In genomic region chrX:160116658-160117057, GRCm38 (mm10) we compare ENCODE assay signal across 9 mouse cellular contexts. TPM values are rescaled to one million over a fixed set of nuclear protein-coding genes. Genes with fewer than 3 reads are reported as not detected.
DNase-seq lines count a peak whose midpoint lies in the region; ATAC-seq and TF ChIP-seq lines count a peak whose summit lies in the region.
"Had no signal": no experiment of that assay in that cellular context is flagged by ENCODE, and none has a peak within 500 bp of the region (broad histone marks: within the 10 kb centered on the region; RNA-seq: fewer than 3 reads in every experiment).

No protein-coding gene starts in this region.

- H3K9me3 ChIP-seq in lung, embryonic 14.5 days (ENCODE audit: low read depth, low read length), result no peaks in the 10 kb centered on the region
- H3K9me3 ChIP-seq: heart, embryonic 13.5 days had no signal

- TF ChIP-seq CTCF in lung, embryonic 14.5 days (IDR thresholded peaks at IDR 0.05; ENCODE audit: low read depth), result peak; percentile 74

- no peaks in the 10 kb centered on the region for H3K4me1 ChIP-seq in lung, embryonic 14.5 days (ENCODE audit: insufficient read depth)
- H3K4me1 ChIP-seq: heart, embryonic 13.5 days had no signal

- 56% methylated on average over 3 of the region's 3 CpGs for WGBS in lung, embryonic 14.5 days

- H3K9ac ChIP-seq in lung, embryonic 14.5 days, result no peak overlapping the region
- H3K9ac ChIP-seq: heart, embryonic 13.5 days had no signal

- H3K4me2 ChIP-seq in lung, embryonic 14.5 days, result no peak overlapping the region
- H3K4me2 ChIP-seq: heart, embryonic 13.5 days had no signal

- no peak overlapping the region for H3K27ac ChIP-seq in lung, embryonic 14.5 days (ENCODE audit: low read depth)
- H3K27ac ChIP-seq: heart, embryonic 13.5 days had no signal

- intact Hi-C loops in heart, postnatal 36 days (cut with DNase I), result loop anchor here (5.0 to 10.0 kb wide), 3 partner anchors 129 to 492 kb away; partner anchors contain the start of genes Map3k15 and Sh3kbp1

- peaks cover 25% of the 10 kb centered on the region for H3K36me3 ChIP-seq in lung, embryonic 14.5 days (ENCODE audit: insufficient read depth)

- no peaks in the 10 kb centered on the region for H3K27me3 ChIP-seq in lung, embryonic 14.5 days (ENCODE audit: insufficient read depth, low read length)
- H3K27me3 ChIP-seq: heart, embryonic 13.5 days had no signal

- peak; percentile 72 for ATAC-seq in lung, embryonic 14.5 days (ENCODE audit: insufficient read depth)
- ATAC-seq in neutrophil, adult 5-6 weeks (ENCODE audit: extremely low read depth, insufficient number of reproducible peaks, low FRiP score, poor library complexity, severe bottlenecking), result peak; percentile 93

- DNase-seq in CD4-positive, CD25-positive, alpha-beta regulatory T cell, adult 2 months (ENCODE audit: low read depth, low spot score), result peak; percentile 69
- peak; percentile 47 for DNase-seq in R1 (ENCODE audit: low read depth, low spot score)
- peak; percentile 61 for DNase-seq in embryo, embryonic 10 days (ENCODE audit: low spot score)
- peak; percentile 42 to 49 for DNase-seq in heart, postnatal 36 days
- peak; percentile 36 for DNase-seq in layer of hippocampus, adult 11-12 months (ENCODE audit: low spot score)
- peak; percentile 79 for DNase-seq in lung, embryonic 14.5 days
- DNase-seq in thymus, postnatal 36 days, result peak; percentile 41 to 43

- no peak overlapping the region for H3K4me3 ChIP-seq in lung, embryonic 14.5 days (ENCODE audit: low read depth, low read length)
- H3K4me3 ChIP-seq: heart, embryonic 13.5 days had no signal

RNA-seq across cellular contexts. Expression of gene Pdha1, which starts 21.6 kb away (rescaled TPM):
- 1,000 to 10,000 TPM; 1,112 to 1,227 TPM for total RNA-seq in heart, postnatal 36 days (2021)
- polyA plus RNA-seq in lung, embryonic 14.5 days (2014; fragmentation: Nextera tagmentation; extraction: Ambion mirVana), result 121 and 123 TPM in 2 replicates
- 81.4 and 93.1 TPM in 2 replicates for total RNA-seq in neutrophil, adult 5-6 weeks (2017)

Comparison
In these comparisons a context has a peak if more than half of its experiments do, and no peak if none do; other contexts are left out.
1. RNA of gene Pdha1, which starts 21.6 kb away (total RNA-seq): 1,112 to 1,227 TPM in heart, postnatal 36 days; 81.4 to 93.1 TPM in neutrophil, adult 5-6 weeks; every median in the first group is over 10 times any median in the second.
2. Peak in every context shown above with its lines, with median percentiles within 50 percentile points of each other: DNase-seq.